Mouse (Mus musculus) neural tube, embryonic 14.5 days (tissue): ENCODE data around the gene Kif26b. TPM values are rescaled to one million over a fixed set of nuclear protein-coding genes. Genes with fewer than 3 reads are reported as not detected.

Experiments
- ATAC-seq: fragments of 200-750 bp; cut with Nextera tagmentation; 2 replicates; pipeline ENCODE4 v1.8.0; 2017; ENCODE audit warnings: low read depth, mild to moderate bottlenecking, moderate TSS enrichment, moderate library complexity
- H3K27ac ChIP-seq: fragments of 300-500 bp; sonication (generic); 2 replicates; pipeline ENCODE4 v1.5.1; 2014; ENCODE audit warnings: low read depth, mild to moderate bottlenecking, control low read depth, low read length, moderate library complexity, mixed read lengths
- H3K27me3 ChIP-seq: fragments of 300-500 bp; sonication (generic); 2 replicates; pipeline ENCODE4 v1.6.1; 2014; ENCODE audit warnings: low read length; ENCODE audit not compliant: control insufficient read depth, insufficient read depth
- H3K36me3 ChIP-seq: fragments of 300-500 bp; sonication (generic); 2 replicates; pipeline ENCODE4 v1.6.1; 2014; ENCODE audit warnings: low read length, mixed read lengths; ENCODE audit not compliant: control insufficient read depth, insufficient read depth
- H3K4me1 ChIP-seq: fragments of 300-500 bp; sonication (generic); 2 replicates; pipeline ENCODE4 v1.6.1; 2014; ENCODE audit warnings: low read length; ENCODE audit not compliant: control insufficient read depth, insufficient read depth
- H3K4me2 ChIP-seq: fragments of 300-500 bp; sonication (generic); 2 replicates; pipeline ENCODE4 v1.6.1; 2014; ENCODE audit warnings: mild to moderate bottlenecking, low read depth, low read length, control low read depth
- H3K4me3 ChIP-seq: fragments of 300-500 bp; sonication (generic); 2 replicates; pipeline ENCODE4 v1.5.1; 2014; ENCODE audit warnings: low read depth, low read length, control low read depth, mixed read lengths
- H3K9ac ChIP-seq: fragments of 300-500 bp; sonication (generic); replicated peaks from 2 replicates; pipeline ENCODE4 v1.6.1; 2014; ENCODE audit warnings: low read depth, mild to moderate bottlenecking, control low read depth, low read length, mixed read lengths
- H3K9me3 ChIP-seq: fragments of 300-500 bp; sonication (generic); 2 replicates; pipeline ENCODE4 v1.6.1; 2016; ENCODE audit warnings: low read length; ENCODE audit not compliant: control insufficient read depth
- WGBS: fragments of 180-500 bp; shearing (Covaris S2); extraction: QIAGEN DNeasy Blood & Tissue Kit; methylation state at CpG from one replicate; pipeline ENCODE4 v1.1.7; 2014; 5-methylcytosine and 5-hydroxymethylcytosine counted together
- polyA plus RNA-seq: library from polyadenylated mRNA; unstranded; fragments of >200 nt; fragmentation: Nextera tagmentation; extraction: Ambion mirVana; gene quantifications from 2 replicates; pipeline ENCODE4 v1.2.1, GENCODE M21; 2014

Kif26b gene
- polyA plus RNA-seq, 1 experiment from 2014 or later: 18.5 TPM

DNA sequence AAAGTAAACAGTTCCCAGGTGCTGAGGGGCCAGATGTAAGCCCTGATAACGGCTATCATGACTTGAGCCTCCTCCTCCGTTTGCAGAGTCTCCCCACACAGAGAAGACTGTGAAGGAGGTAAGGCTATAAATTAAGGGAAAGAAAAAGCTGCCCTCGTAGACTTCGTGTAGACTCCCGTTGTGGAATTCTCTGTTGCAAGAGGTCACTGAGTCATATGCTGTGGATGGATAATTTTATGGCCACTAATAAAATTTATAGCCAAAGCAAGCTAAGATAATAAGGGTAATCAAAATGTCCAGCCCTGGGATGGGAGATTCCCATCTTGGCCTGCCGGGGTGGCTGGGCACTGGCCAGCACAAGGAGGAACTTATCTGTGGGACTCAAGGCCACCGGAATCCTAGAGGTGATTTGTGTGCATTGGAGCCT lies 179.0 kb downstream of the Kif26b start:
- Histone ChIP-seq H3K27me3 (no peaks in the 10 kb centered on the region), H3K4me1 (no peaks in the 10 kb centered on the region), H3K36me3 (no peaks in the 10 kb centered on the region), H3K4me2 (no peak overlapping the region), H3K9ac (no peak overlapping the region), H3K9me3 (no peaks in the 10 kb centered on the region), H3K4me3 (no peak overlapping the region), H3K27ac (no peak overlapping the region)
- no peak; the same call in 1 of the 2 replicates for ATAC-seq
- WGBS: 8% methylated on average over 7 of the region's 7 CpGs

DNA sequence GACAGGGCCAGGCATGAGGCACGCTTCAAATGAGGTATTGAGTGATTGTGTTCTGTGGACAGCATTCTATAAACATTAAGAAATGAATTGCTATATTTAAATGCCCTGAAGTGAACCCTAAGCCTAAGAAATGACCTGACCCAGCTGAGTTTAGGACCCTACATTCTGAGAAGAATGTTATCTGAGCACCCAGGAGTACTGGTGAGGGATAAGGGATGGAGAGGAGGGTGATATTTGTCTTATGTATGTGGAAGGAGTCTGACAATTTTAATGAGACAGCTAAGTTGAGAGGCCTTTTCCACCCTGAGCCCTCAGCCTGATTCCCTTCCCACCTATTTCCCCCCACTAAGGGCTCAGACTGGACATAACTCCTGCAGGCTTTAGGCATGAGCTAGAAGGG lies 179.4 kb downstream of the Kif26b start:
- H3K4me2 ChIP-seq: no peak overlapping the region
- no peaks in the 10 kb centered on the region for H3K36me3 ChIP-seq
- no peaks in the 10 kb centered on the region for H3K4me1 ChIP-seq
- H3K27ac ChIP-seq: no peak overlapping the region
- no peak overlapping the region for H3K4me3 ChIP-seq
- H3K27me3 ChIP-seq: no peaks in the 10 kb centered on the region
- no peaks in the 10 kb centered on the region for H3K9me3 ChIP-seq
- 61% methylated on average over 1 of the region's 1 CpGs for WGBS
- no peak for ATAC-seq
- H3K9ac ChIP-seq: no peak overlapping the region

DNA sequence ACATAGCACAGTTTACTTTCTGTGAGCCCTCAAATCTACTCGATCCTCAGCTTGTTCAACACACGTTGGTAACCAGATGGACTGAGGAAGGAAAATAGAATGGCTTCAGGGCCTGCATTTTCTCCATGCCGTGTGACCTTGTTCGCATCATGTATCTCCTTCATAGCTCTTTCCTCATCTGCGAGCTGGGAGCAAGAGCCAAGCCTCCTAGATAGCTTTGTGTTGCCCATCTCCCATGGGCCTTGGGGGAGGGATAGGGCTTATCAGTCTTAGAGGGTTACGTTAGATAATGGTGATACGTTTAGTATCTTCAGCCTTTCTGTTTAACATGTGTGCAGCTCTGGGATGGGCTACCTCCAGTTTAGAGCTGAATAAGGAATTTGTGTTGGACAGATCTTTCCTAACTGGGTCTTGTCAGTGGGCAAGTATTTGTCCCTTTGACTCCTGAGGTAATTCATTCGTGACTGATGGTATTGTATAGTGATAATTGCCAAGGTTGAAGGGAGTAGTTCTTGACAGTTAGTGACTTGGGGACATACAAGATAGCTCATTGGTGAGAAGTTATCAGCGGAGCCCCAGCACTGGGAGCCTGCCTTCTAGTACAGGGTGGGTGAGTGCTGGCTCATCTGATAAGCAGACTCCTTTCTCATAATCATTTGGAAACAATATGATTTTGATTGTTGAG lies 183.4 kb downstream of the Kif26b start:
- no peaks in the 10 kb centered on the region for H3K4me1 ChIP-seq
- H3K4me3 ChIP-seq: no peak overlapping the region
- H3K9ac ChIP-seq: no peak overlapping the region
- H3K9me3 ChIP-seq: no peaks in the 10 kb centered on the region
- H3K36me3 ChIP-seq: no peaks in the 10 kb centered on the region
- WGBS: 86% methylated on average over 9 of the region's 9 CpGs
- H3K4me2 ChIP-seq: no peak overlapping the region
- H3K27me3 ChIP-seq: no peaks in the 10 kb centered on the region
- no peak overlapping the region for H3K27ac ChIP-seq
- ATAC-seq: no peak

DNA sequence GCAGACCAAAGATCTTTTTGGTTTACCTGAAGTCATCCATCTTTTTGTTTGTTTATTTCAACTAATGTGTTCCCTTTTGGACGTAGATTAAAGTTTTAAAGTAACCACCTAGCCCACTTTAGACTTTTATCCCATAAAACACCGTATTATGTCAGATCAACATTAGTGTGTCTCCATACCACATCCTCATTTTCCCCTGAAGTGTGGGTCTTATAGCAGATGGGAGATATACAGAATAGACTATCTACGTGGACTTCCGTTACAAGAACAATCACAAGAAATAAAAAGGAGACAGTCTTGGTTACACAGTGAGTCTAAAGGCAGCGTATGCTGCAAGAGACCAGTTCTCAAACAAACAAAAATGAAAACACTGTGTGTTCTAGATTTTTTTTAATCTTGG lies 185.3 kb downstream of the Kif26b start:
- Histone ChIP-seq H3K9me3 (no peaks in the 10 kb centered on the region), H3K9ac (no peak overlapping the region), H3K4me1 (no peaks in the 10 kb centered on the region), H3K27ac (no peak overlapping the region), H3K36me3 (no peaks in the 10 kb centered on the region), H3K27me3 (no peaks in the 10 kb centered on the region), H3K4me3 (no peak overlapping the region), H3K4me2 (no peak overlapping the region)
- ATAC-seq: no peak
- WGBS: 95% methylated on average over 5 of the region's 5 CpGs

DNA sequence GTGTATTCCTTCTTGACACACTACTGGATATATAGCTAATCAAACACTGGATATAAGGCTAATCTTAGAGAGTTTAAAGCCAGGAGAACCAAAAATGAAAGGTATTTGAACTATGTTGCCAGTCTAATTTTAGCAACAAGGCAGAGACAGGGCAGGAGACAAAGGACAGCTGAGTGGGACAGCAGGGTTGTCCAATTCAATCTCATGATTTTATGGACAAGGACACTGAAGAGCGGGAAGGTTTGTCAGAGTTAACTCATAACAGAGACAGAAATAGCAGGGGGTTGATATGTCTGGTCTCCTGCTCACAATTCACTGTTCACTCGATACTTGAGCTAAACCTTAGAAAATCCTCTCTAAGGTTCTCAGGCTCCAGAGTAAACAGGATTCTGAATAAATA lies 187.5 kb downstream of the Kif26b start:
- Histone ChIP-seq H3K27ac (no peak overlapping the region), H3K9me3 (no peaks in the 10 kb centered on the region), H3K36me3 (no peaks in the 10 kb centered on the region), H3K4me3 (no peak overlapping the region), H3K27me3 (no peaks in the 10 kb centered on the region), H3K4me1 (no peaks in the 10 kb centered on the region), H3K9ac (no peak overlapping the region), H3K4me2 (no peak overlapping the region)
- no peak for ATAC-seq
- 87% methylated on average over 2 of the region's 2 CpGs for WGBS

DNA sequence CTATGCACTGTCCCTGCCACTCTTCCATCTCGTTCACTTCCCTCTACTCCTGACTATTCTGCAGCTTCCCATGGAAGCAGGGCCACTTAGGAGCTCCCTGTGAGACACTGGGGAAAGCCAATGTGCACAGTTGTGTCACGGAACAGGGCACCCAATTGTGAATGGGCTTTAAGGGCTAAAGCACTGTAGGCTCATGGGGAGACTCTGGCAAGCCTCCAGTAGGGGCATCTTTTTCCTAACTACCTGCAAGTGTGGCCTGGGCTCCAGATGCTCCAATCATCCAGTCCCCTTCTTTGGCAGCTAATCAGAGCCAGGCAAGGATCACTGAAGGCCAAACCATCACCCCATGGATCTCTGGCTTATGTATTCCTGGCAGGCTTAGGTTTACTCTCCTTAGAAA lies 191.9 kb downstream of the Kif26b start:
- Histone ChIP-seq H3K9me3 (no peaks in the 10 kb centered on the region), H3K4me1 (no peaks in the 10 kb centered on the region), H3K27me3 (no peaks in the 10 kb centered on the region), H3K4me3 (no peak overlapping the region), H3K36me3 (no peaks in the 10 kb centered on the region), H3K9ac (no peak overlapping the region), H3K4me2 (no peak overlapping the region), H3K27ac (no peak overlapping the region)
- ATAC-seq: no peak
- 79% methylated on average over 2 of the region's 2 CpGs for WGBS

DNA sequence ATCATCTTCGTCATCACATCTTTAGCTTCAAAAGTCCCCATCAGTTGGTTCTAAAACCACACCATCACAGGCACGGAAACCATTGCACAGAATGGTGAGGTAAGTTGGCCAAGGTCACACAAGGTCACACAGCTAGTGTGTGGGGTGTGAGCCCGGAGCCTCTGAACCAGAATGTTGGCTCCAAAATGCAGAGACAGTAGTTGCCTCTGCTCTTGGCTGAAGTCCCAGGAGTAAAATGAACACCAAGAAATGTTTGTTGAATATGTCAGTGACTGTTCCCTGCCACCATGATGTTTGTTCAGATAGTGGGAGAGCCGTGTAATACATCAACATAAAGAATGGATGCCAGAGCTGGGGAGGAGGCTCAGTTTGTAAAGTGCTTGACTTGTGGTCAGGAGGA lies 193.9 kb downstream of the Kif26b start:
- no peak overlapping the region for H3K27ac ChIP-seq
- H3K9ac ChIP-seq: no peak overlapping the region
- 89% methylated on average over 4 of the region's 4 CpGs for WGBS
- H3K27me3 ChIP-seq: no peaks in the 10 kb centered on the region
- no peak for ATAC-seq
- H3K9me3 ChIP-seq: no peaks in the 10 kb centered on the region
- H3K4me1 ChIP-seq: no peaks in the 10 kb centered on the region
- no peak overlapping the region for H3K4me2 ChIP-seq
- no peaks in the 10 kb centered on the region for H3K36me3 ChIP-seq
- no peak overlapping the region for H3K4me3 ChIP-seq

DNA sequence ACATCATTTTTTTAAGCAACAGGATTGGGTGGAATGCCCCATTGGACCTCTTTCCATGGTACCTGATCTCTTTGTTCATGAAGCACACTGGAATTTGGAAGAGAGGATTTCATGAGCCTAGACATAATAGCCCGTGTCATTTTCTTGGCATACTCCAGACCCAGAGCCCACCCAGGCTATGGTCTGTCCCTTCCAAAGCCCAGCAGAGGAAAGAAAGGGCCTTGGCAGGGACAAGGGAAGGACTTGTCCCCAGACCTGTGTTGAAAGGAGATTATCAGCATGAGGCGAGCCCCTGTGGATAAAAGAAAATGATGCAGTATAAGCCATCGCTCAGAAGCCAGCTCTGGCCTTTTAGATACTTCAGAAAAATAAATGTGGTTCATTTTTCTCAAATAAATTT lies 196.6 kb downstream of the Kif26b start:
- H3K4me2 ChIP-seq: no peak overlapping the region
- ATAC-seq: no peak
- 63% methylated on average over 3 of the region's 3 CpGs for WGBS
- H3K36me3 ChIP-seq: no peaks in the 10 kb centered on the region
- no peaks in the 10 kb centered on the region for H3K27me3 ChIP-seq
- no peak overlapping the region for H3K4me3 ChIP-seq
- H3K9ac ChIP-seq: no peak overlapping the region
- no peaks in the 10 kb centered on the region for H3K9me3 ChIP-seq
- H3K4me1 ChIP-seq: no peaks in the 10 kb centered on the region
- H3K27ac ChIP-seq: no peak overlapping the region

DNA sequence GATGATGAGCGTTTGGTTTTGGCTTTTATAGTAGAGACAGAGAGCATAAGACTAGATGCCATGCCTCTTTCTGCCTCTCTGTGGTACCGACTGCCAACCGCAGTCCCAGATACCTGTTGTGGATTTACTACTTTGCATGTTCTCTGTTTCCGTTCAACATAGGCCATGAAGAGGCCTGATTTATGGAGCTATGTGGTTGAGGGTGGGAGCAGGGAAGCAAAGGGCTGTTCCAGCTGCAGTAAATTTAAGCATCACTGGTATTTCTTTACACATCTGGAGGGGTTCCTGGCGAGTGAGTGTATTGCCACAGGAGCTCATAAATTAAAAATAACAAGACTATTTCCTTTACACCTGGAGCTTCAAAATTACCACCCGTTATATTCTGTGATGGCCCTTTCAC lies 199.3 kb downstream of the Kif26b start:
- no peak overlapping the region for H3K9ac ChIP-seq
- H3K4me2 ChIP-seq: no peak overlapping the region
- H3K27me3 ChIP-seq: no peaks in the 10 kb centered on the region
- H3K36me3 ChIP-seq: no peaks in the 10 kb centered on the region
- H3K27ac ChIP-seq: no peak overlapping the region
- H3K4me1 ChIP-seq: peaks cover 10% of the 10 kb centered on the region
- no peak for ATAC-seq
- 59% methylated on average over 6 of the region's 6 CpGs for WGBS
- H3K4me3 ChIP-seq: no peak overlapping the region
- no peaks in the 10 kb centered on the region for H3K9me3 ChIP-seq
